Mouse (Mus musculus) frontal cortex, postnatal 36 days (tissue): ENCODE results near the gene Fbxo41.

Experiments
- DNase-seq, 2 experiments: peaks; one replicate each; pipeline ENCODE4 v3.0.0; 2022; ENCODE audit warnings: low spot score in 2 of 2

Gene Fbxo41

GRCm38 (mm10) chr6:85502911-85503250 is at the start of gene Fbxo41:
Gene Fbxo41 (minus strand): TSS chr6:85502994.
- DNase-seq: peak; percentile 74 to 78

GRCm38 (mm10) chr6:85547642-85548041 is 44.8 kb upstream of the Fbxo41 start:
- no peak for DNase-seq

- DNase-seq: peak; percentile 56 to 73
Measured at GRCm38 (mm10) chr6:85544251-85544881, 41.6 kb upstream of the Fbxo41 start.

- DNase-seq: no peak
Measured at GRCm38 (mm10) chr6:85543351-85544175, 40.8 kb upstream of the Fbxo41 start.

GRCm38 (mm10) chr6:85522825-85523224 is 20.0 kb upstream of the Fbxo41 start:
- peak in 1 of 2 experiments; percentile 49 for DNase-seq

- no peak for DNase-seq
Measured at GRCm38 (mm10) chr6:85522026-85522425, 19.2 kb upstream of the Fbxo41 start.

GRCm38 (mm10) chr6:85518091-85518693 is 15.4 kb upstream of the Fbxo41 start:
- DNase-seq: peak in 1 of 2 experiments; percentile 41

GRCm38 (mm10) chr6:85515941-85516340 is 13.1 kb upstream of the Fbxo41 start:
- no peak for DNase-seq

GRCm38 (mm10) chr6:85513531-85513910 is 10.7 kb upstream of the Fbxo41 start, which contains the start of gene Egr4:
Gene Egr4 (minus strand): TSS chr6:85513589.
- peak; percentile 91 to 93 for DNase-seq

GRCm38 (mm10) chr6:85512577-85513530 is 10.1 kb upstream of the Fbxo41 start:
- peak; percentile 40 to 44 for DNase-seq

GRCm38 (mm10) chr6:85512056-85512440 is 9.3 kb upstream of the Fbxo41 start:
- no peak for DNase-seq

- DNase-seq: peak; percentile 25 to 44
Measured at GRCm38 (mm10) chr6:85511286-85512055, 8.7 kb upstream of the Fbxo41 start.

GRCm38 (mm10) chr6:85510476-85510875 is 7.7 kb upstream of the Fbxo41 start:
- DNase-seq: peak; percentile 76 to 90

GRCm38 (mm10) chr6:85508602-85509001 is 5.8 kb upstream of the Fbxo41 start:
- peak in 1 of 2 experiments; percentile 19 for DNase-seq

- DNase-seq: peak in 1 of 2 experiments; percentile 36
Measured at GRCm38 (mm10) chr6:85504908-85505307, 2.1 kb upstream of the Fbxo41 start.

- DNase-seq: peak; percentile 36 to 66
Measured at GRCm38 (mm10) chr6:85502103-85502910, 487 bp downstream of the Fbxo41 start.

GRCm38 (mm10) chr6:85501571-85502102 is 1.2 kb downstream of the Fbxo41 start:
- peak in 1 of 2 experiments; percentile 16 for DNase-seq

GRCm38 (mm10) chr6:85500416-85500815 is 2.4 kb downstream of the Fbxo41 start:
- DNase-seq: no peak

- DNase-seq: no peak
Measured at GRCm38 (mm10) chr6:85498147-85498546, 4.6 kb downstream of the Fbxo41 start.

- DNase-seq: no peak
Measured at GRCm38 (mm10) chr6:85496976-85497375, 5.8 kb downstream of the Fbxo41 start.
